Mouse (Mus musculus): ENCODE measurements at regions not wholly inside any gene's neighbourhood (a gene's known extent, or its start where the extent isn't known, plus 50 kb on each side); places are given as distances from the start of the nearest gene placed in this dataset.
A peak's percentile ranks its signal among the peaks of the same experiment; 100 is the strongest.

DNA sequence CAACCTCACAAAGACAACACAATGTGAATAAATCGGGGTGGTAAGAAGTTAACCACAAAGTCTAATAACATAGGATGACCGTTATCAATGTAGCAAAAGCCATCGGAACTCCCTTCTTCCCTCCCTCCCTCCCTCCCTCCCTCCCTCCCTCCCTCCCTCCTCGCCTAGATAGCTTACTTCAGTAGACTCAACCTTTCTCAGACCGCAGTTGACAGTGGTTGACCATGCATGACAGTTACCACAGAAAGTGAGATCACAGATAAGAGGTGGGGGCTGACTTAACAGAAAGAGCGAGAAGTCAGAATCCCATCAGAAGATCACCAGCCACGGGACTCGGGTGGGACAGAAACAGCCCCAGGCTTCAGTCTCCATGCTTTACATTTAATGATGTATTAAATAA is 297.8 kb upstream of the Runx1 start:
- Histone ChIP-seq H3K4me1 (ENCODE audit: control insufficient read depth, insufficient read depth, low read length) (no peaks in the 10 kb centered on the region), H3K27ac (ENCODE audit: low read depth, low read length) (no peak overlapping the region), H3K36me3 (ENCODE audit: control insufficient read depth, insufficient read depth, low read length) (no peaks in the 10 kb centered on the region), H3K4me2 (replicated peaks; ENCODE audit: low read depth, low read length) (no peak overlapping the region), H3K9ac (ENCODE audit: low read depth, low read length) (no peak overlapping the region), H3K27me3 (ENCODE audit: control insufficient read depth, insufficient read depth, low read length) (no peaks in the 10 kb centered on the region), H3K4me3 (ENCODE audit: low read length) (no peak overlapping the region), H3K9me3 (ENCODE audit: control insufficient read depth, low read length) (no peaks in the 10 kb centered on the region)
- WGBS: 49% methylated on average over 7 of the region's 8 CpGs
- ATAC-seq (ENCODE audit: low FRiP score, low TSS enrichment): no peak

DNA sequence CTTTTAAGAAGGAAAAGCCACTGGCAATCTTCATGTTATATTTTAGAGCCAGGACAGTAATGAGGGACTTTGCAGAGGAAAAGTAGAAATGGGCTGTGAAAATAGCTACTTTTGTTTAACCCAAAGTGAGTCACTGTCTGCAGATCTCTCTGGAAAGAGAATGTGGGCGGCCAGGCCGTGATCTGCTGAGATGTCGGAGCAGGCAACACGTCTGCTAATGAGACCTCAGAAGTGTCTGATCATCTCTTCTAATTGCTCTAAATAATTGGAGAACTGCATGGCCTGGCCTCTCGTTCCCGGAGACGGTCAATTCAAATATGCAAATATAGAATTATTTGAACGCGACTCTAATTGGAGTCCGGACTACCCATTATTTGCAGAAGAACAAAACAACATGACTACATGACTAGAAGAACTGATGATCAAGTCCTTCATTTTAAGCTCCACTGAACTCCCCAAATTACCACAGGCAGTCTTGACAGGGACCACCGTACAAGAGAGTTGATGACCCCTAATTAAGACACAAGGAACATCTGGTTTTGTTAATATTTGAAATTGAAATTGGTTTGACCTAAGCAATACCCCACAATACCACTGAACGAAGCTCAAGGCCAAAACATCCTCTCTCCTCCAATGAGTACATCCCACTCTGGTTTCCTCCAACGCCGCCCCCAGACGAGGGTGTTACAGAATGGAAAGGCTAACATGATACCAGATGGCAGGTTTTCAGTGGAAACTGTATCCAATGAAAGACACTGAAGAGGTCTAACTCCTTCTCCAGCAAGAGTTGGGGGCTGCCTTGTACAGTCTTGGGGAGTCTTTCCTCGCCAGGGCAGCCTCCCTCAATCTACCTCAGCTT is 290.4 kb upstream of the Runx1 start:
- Histone ChIP-seq H3K9ac (ENCODE audit: low read depth, low read length) (no peak overlapping the region), H3K36me3 (ENCODE audit: control insufficient read depth, insufficient read depth, low read length) (no peaks in the 10 kb centered on the region), H3K4me2 (replicated peaks; ENCODE audit: low read depth, low read length) (no peak overlapping the region), H3K9me3 (ENCODE audit: control insufficient read depth, low read length) (no peaks in the 10 kb centered on the region), H3K27me3 (ENCODE audit: control insufficient read depth, insufficient read depth, low read length) (no peaks in the 10 kb centered on the region), H3K4me1 (ENCODE audit: control insufficient read depth, insufficient read depth, low read length) (no peaks in the 10 kb centered on the region), H3K4me3 (ENCODE audit: low read length) (no peak overlapping the region), H3K27ac (ENCODE audit: low read depth, low read length) (no peak overlapping the region)
- 87% methylated on average over 16 of the region's 16 CpGs for WGBS
- ATAC-seq (ENCODE audit: low FRiP score, low TSS enrichment): no peak

DNA sequence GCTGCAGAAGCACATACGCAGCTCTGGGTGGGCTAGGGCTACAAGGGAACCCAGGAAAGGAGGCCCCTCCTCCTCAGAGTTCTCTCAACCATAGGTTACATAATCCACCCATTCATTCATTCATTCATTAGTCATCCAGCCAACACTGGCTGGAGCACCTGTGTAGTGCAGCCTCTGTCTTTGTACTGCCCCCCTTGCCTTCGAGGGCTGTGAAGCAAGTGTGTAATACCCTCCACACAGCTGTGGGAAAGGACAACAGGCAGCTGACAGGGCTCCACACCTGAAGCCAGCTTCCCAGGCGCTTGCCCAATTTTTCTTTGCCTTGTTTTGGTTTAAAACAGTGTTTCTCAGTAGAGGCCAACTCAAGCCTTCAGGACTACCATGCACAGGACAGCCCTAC is 285.0 kb upstream of the Runx1 start:
- no peak for ATAC-seq (ENCODE audit: low FRiP score, low TSS enrichment)
- H3K4me1 ChIP-seq (ENCODE audit: control insufficient read depth, insufficient read depth, low read length): no peaks in the 10 kb centered on the region
- no peak overlapping the region for H3K4me3 ChIP-seq (ENCODE audit: low read length)
- no peaks in the 10 kb centered on the region for H3K36me3 ChIP-seq (ENCODE audit: control insufficient read depth, insufficient read depth, low read length)
- H3K9ac ChIP-seq (ENCODE audit: low read depth, low read length): no peak overlapping the region
- H3K4me2 ChIP-seq (replicated peaks; ENCODE audit: low read depth, low read length): no peak overlapping the region
- 87% methylated on average over 3 of the region's 3 CpGs for WGBS
- H3K27me3 ChIP-seq (ENCODE audit: control insufficient read depth, insufficient read depth, low read length): no peaks in the 10 kb centered on the region
- H3K27ac ChIP-seq (ENCODE audit: low read depth, low read length): no peak overlapping the region
- no peaks in the 10 kb centered on the region for H3K9me3 ChIP-seq (ENCODE audit: control insufficient read depth, low read length)

DNA sequence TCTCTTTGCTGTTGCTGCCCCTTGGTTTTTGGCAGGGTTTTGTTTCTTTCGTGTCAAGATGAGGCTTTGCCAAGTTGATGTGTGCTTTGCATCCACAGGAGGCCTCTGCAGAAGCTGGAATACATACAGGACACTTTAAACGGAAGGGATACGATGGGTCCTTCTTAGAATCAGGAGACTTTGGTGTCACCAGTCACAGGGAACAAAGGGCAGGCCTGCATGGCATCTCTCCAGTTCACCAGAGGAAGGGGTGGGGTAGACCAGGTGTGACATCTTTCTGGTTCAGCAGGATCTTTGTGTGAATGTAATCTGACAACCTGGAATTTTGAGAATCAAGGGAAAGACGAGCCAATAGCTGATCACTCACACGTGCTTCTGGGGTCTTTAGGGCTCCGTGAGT is 284.5 kb upstream of the Runx1 start:
- no peak overlapping the region for H3K4me3 ChIP-seq (ENCODE audit: low read length)
- no peak overlapping the region for H3K9ac ChIP-seq (ENCODE audit: low read depth, low read length)
- ATAC-seq (ENCODE audit: low FRiP score, low TSS enrichment): no peak
- no peaks in the 10 kb centered on the region for H3K9me3 ChIP-seq (ENCODE audit: control insufficient read depth, low read length)
- H3K36me3 ChIP-seq (ENCODE audit: control insufficient read depth, insufficient read depth, low read length): no peaks in the 10 kb centered on the region
- WGBS: 78% methylated on average over 6 of the region's 6 CpGs
- no peak overlapping the region for H3K27ac ChIP-seq (ENCODE audit: low read depth, low read length)
- no peaks in the 10 kb centered on the region for H3K27me3 ChIP-seq (ENCODE audit: control insufficient read depth, insufficient read depth, low read length)
- no peak overlapping the region for H3K4me2 ChIP-seq (replicated peaks; ENCODE audit: low read depth, low read length)
- H3K4me1 ChIP-seq (ENCODE audit: control insufficient read depth, insufficient read depth, low read length): no peaks in the 10 kb centered on the region

DNA sequence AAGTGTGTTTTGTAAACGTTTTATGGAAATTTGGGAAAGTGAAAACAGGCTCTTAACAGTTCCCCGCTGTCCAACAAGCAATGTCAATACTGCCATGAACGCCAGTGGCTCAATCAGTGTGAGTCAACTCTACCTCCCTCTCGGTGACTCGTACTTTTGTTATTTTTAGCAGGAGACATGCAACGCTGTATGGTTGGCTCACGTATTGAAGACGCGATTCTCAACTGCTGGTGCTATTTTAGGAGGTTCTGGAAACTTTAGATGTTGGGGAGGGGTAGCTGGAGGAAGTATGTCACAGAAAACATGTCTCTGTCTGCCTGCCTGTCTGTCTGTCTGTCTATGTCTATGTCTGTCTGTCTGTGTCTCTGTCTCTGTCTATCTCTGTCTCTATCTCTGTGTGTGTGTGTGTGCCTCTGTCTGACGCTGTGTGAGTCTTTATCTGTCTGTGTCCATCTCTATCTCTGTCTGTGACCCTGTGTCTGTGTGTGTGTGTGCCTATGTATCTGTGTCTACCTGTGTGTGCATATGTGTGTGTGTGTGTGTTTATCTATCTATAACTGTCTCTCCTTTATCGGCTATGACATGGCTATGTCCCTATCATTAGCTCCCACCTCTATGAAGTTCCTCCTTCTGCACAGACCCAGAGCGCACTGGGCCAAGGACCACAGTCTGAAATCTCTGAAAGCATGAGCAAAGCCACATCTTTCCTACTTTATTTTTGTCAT is 283.9 kb upstream of the Runx1 start:
- no peak overlapping the region for H3K9ac ChIP-seq (ENCODE audit: low read depth, low read length)
- ATAC-seq (ENCODE audit: low FRiP score, low TSS enrichment): no peak
- WGBS: 74% methylated on average over 12 of the region's 12 CpGs

DNA sequence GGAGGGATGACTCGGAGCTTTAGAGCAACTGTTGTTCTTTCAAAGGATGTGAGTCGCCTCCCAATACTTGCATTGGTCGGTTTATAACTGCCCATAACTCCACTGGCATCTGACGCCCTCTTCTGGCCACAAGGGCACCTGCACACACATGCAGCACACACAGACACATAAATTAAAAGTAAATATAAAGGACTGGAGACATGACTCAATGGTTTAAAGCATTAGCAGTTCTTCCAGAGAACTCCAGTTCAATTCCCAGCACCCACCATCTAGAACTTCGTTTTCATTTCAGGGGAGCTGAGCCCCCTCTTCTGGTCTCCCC is 281.5 kb upstream of the Runx1 start:
- H3K4me1 ChIP-seq (ENCODE audit: control insufficient read depth, insufficient read depth, low read length): no peaks in the 10 kb centered on the region
- H3K9me3 ChIP-seq (ENCODE audit: control insufficient read depth, low read length): no peaks in the 10 kb centered on the region
- no peak overlapping the region for H3K4me3 ChIP-seq (ENCODE audit: low read length)
- no peaks in the 10 kb centered on the region for H3K27me3 ChIP-seq (ENCODE audit: control insufficient read depth, insufficient read depth, low read length)
- 74% methylated on average over 5 of the region's 5 CpGs for WGBS
- no peak overlapping the region for H3K27ac ChIP-seq (ENCODE audit: low read depth, low read length)
- no peak overlapping the region for H3K9ac ChIP-seq (ENCODE audit: low read depth, low read length)
- H3K4me2 ChIP-seq (replicated peaks; ENCODE audit: low read depth, low read length): no peak overlapping the region
- no peaks in the 10 kb centered on the region for H3K36me3 ChIP-seq (ENCODE audit: control insufficient read depth, insufficient read depth, low read length)
- no peak for ATAC-seq (ENCODE audit: low FRiP score, low TSS enrichment)

More for the DNA sequence above, 283.9 kb upstream of the Runx1 start:
- Histone ChIP-seq H3K27me3 (ENCODE audit: control insufficient read depth, insufficient read depth, low read length) (no peaks in the 10 kb centered on the region), H3K36me3 (ENCODE audit: control insufficient read depth, insufficient read depth, low read length) (no peaks in the 10 kb centered on the region), H3K4me3 (ENCODE audit: low read length) (no peak overlapping the region), H3K27ac (ENCODE audit: low read depth, low read length) (no peak overlapping the region), H3K4me1 (ENCODE audit: control insufficient read depth, insufficient read depth, low read length) (no peaks in the 10 kb centered on the region), H3K4me2 (replicated peaks; ENCODE audit: low read depth, low read length) (no peak overlapping the region), H3K9me3 (ENCODE audit: control insufficient read depth, low read length) (no peaks in the 10 kb centered on the region)

DNA sequence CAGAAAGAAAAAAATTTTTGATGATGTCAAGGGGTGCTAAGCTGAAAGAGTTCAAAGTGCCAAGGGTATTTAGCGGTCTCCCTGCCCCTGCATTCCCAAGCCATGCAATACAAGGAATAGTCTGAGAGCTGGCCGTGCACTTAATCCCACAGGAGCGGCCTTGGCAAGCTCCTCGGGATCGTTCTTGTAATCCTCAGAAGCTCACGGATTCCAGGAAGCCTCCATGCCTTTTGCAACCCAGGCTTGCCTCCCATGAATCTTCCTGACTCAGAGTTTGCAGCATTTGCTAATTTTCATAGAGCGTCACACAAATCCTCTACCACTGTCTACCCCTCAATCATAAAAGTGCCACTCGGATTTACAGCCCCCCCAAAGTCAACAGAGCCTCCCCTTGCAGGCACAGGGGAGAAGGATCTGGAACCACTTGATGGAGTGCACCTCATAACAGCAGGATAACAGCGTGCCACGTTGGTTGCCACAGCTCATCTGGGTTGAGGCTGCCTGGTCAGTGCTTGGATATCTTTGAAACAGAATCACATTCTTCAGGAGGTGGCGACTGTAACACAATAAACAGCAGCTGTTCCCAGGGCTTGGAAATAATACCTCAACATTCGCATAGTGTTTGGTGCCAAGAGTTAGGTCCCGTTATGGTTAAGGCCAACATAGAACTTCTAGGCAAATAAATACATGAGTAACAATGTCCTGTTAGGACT is 281.0 kb upstream of the Runx1 start:
- H3K36me3 ChIP-seq (ENCODE audit: control insufficient read depth, insufficient read depth, low read length): no peaks in the 10 kb centered on the region
- H3K9me3 ChIP-seq (ENCODE audit: control insufficient read depth, low read length): no peaks in the 10 kb centered on the region
- no peaks in the 10 kb centered on the region for H3K4me1 ChIP-seq (ENCODE audit: control insufficient read depth, insufficient read depth, low read length)
- ATAC-seq (ENCODE audit: low FRiP score, low TSS enrichment): 0 out of 2 replicates have a peak, but pooled peaks have one; percentile 28
- H3K9ac ChIP-seq (ENCODE audit: low read depth, low read length): no peak overlapping the region
- 35% methylated on average over 13 of the region's 13 CpGs for WGBS
- H3K4me3 ChIP-seq (ENCODE audit: low read length): no peak overlapping the region
- H3K27me3 ChIP-seq (ENCODE audit: control insufficient read depth, insufficient read depth, low read length): no peaks in the 10 kb centered on the region
- no peak overlapping the region for H3K27ac ChIP-seq (ENCODE audit: low read depth, low read length)
- no peak overlapping the region for H3K4me2 ChIP-seq (replicated peaks; ENCODE audit: low read depth, low read length)

DNA sequence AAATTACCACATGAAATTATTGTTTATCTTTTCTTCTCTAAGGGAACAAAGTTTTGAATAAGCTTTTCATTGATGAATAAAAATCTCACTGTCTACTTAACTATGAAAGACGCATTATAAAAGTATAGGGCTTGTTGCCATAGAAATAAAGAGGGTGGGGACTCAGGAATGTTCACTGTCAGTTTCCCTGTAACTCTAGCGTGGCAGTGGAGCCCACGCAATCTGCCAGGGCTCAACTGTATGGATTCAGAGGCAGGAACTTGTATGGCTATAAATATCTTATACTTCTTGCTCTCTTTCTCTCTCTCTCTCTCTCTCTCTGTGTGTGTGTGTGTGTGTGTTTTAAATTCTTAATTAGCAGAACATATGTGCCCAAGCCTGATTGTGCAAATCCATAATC is 276.2 kb upstream of the Runx1 start:
- Histone ChIP-seq H3K9ac (ENCODE audit: low read depth, low read length) (no peak overlapping the region), H3K27me3 (ENCODE audit: control insufficient read depth, insufficient read depth, low read length) (no peaks in the 10 kb centered on the region), H3K4me1 (ENCODE audit: control insufficient read depth, insufficient read depth, low read length) (no peaks in the 10 kb centered on the region), H3K9me3 (ENCODE audit: control insufficient read depth, low read length) (no peaks in the 10 kb centered on the region), H3K27ac (ENCODE audit: low read depth, low read length) (no peak overlapping the region), H3K36me3 (ENCODE audit: control insufficient read depth, insufficient read depth, low read length) (no peaks in the 10 kb centered on the region), H3K4me2 (replicated peaks; ENCODE audit: low read depth, low read length) (no peak overlapping the region), H3K4me3 (ENCODE audit: low read length) (no peak overlapping the region)
- 77% methylated on average over 3 of the region's 3 CpGs for WGBS
- ATAC-seq (ENCODE audit: low FRiP score, low TSS enrichment): no peak

DNA sequence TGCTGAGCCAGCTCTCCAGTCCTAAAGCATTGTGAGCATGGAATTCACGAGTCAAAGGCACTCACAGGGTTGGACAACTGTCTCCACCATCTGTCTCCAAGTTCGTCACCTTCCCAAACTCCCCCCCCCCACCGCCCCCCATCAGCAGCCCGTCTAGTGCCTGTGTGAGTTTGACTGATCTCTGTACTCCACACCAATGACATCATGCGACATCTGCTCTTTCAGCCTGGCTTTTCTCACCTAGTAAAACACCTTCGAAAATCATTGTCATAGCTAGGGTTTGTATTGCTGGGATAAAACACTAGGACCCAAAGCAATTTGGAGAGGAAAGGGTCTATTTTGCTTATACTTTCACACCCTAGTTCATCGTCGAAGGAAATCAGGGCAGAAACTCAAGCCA is 272.1 kb upstream of the Runx1 start:
- Histone ChIP-seq H3K9ac (ENCODE audit: low read depth, low read length) (no peak overlapping the region), H3K36me3 (ENCODE audit: control insufficient read depth, insufficient read depth, low read length) (no peaks in the 10 kb centered on the region), H3K4me3 (ENCODE audit: low read length) (no peak overlapping the region), H3K27ac (ENCODE audit: low read depth, low read length) (no peak overlapping the region), H3K4me2 (replicated peaks; ENCODE audit: low read depth, low read length) (no peak overlapping the region), H3K9me3 (ENCODE audit: control insufficient read depth, low read length) (no peaks in the 10 kb centered on the region), H3K27me3 (ENCODE audit: control insufficient read depth, insufficient read depth, low read length) (no peaks in the 10 kb centered on the region), H3K4me1 (ENCODE audit: control insufficient read depth, insufficient read depth, low read length) (no peaks in the 10 kb centered on the region)
- 38% methylated on average over 8 of the region's 8 CpGs for WGBS
- no peak for ATAC-seq (ENCODE audit: low FRiP score, low TSS enrichment)
